Mouse (Mus musculus) intestine, embryonic 16.5 days (tissue): ENCODE data around the gene Rpgr. TPM values are rescaled to one million over a fixed set of nuclear protein-coding genes. Genes with fewer than 3 reads are reported as not detected.
A peak's percentile ranks its signal among the peaks of the same experiment; 100 is the strongest.

Experiments used
- ATAC-seq: fragments of 200-750 bp; cut with Nextera tagmentation; 2 replicates; pipeline ENCODE4 v1.8.0; 2017; ENCODE audit warnings: moderate TSS enrichment, moderate library complexity
- H3K27ac ChIP-seq: fragments of 300-500 bp; sonication (generic); 2 replicates; pipeline ENCODE4 v1.5.1; 2014; ENCODE audit warnings: mild to moderate bottlenecking, low read length
- H3K27me3 ChIP-seq: fragments of 300-500 bp; sonication (generic); replicated peaks from 2 replicates; pipeline ENCODE4 v1.6.1; 2014; ENCODE audit warnings: low read length, control low read depth, mixed read lengths; ENCODE audit not compliant: control insufficient read depth, insufficient read depth
- H3K36me3 ChIP-seq: fragments of 300-500 bp; sonication (generic); 2 replicates; pipeline ENCODE4 v1.6.1; 2014; ENCODE audit warnings: low read length, control low read depth; ENCODE audit not compliant: control insufficient read depth, insufficient read depth
- H3K4me1 ChIP-seq: fragments of 300-500 bp; sonication (generic); 2 replicates; pipeline ENCODE4 v1.6.1; 2014; ENCODE audit warnings: low read length, control low read depth, mixed read lengths; ENCODE audit not compliant: control insufficient read depth, insufficient read depth
- H3K4me2 ChIP-seq: fragments of 300-500 bp; sonication (generic); 2 replicates; pipeline ENCODE4 v1.6.1; 2014; ENCODE audit warnings: low read depth, low read length, control low read depth
- H3K4me3 ChIP-seq: fragments of 300-500 bp; sonication (generic); 2 replicates; pipeline ENCODE4 v1.5.1; 2014; ENCODE audit warnings: mild to moderate bottlenecking, low read length
- H3K9ac ChIP-seq: fragments of 300-500 bp; sonication (generic); 2 replicates; pipeline ENCODE4 v1.6.1; 2014; ENCODE audit warnings: low read depth, low read length
- H3K9me3 ChIP-seq: fragments of 300-500 bp; sonication (generic); 2 replicates; pipeline ENCODE4 v1.6.1; 2016; ENCODE audit warnings: low read length, control low read depth; ENCODE audit not compliant: control insufficient read depth
- WGBS: fragments of 180-500 bp; shearing (Covaris S2); extraction: QIAGEN DNeasy Blood & Tissue Kit; methylation state at CpG from one replicate; pipeline ENCODE4 v1.1.7; 2014; 5-methylcytosine and 5-hydroxymethylcytosine counted together
- polyA plus RNA-seq: library from polyadenylated mRNA; unstranded; fragments of >200 nt; fragmentation: Nextera tagmentation; extraction: Ambion mirVana; gene quantifications from 2 replicates; pipeline ENCODE4 v1.2.1, GENCODE M21; 2015

Rpgr gene
- 8.9 and 11.1 TPM in 2 replicates for polyA plus RNA-seq

DNA sequence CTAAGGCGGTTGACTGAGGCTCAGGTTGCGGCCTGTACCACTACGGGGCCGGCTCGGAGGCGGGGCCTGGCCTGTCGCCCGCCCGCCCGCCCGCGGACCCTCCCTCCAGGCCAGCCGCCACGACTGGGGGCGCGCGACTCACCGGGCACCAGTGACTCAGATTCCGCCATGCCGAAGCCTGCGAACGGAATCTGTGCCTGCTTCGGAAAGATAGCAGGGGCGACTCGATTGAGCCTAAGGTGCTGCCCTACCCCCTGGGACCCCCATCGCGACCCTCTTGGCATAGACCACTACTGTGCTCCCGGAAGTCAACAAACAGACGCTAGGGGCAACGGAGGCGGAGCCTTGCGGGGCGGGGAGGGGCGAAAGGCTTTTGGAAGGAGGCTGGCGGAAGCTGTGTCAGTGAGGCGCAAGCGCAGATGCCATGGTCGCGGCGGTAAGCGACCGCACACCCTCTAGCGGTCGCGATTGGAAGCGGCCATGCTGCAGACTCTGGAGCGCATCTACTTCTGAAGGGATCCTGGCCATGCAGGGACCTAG lies at the start of gene Rpgr:
TSS of gene Rpgr (minus strand) at position 511 of the 540 bp plus-strand sequence.
- peak; percentile 98 for ATAC-seq
- peak within 1 kb of the TSS; percentile 75 for H3K27ac ChIP-seq
- H3K4me3 ChIP-seq: peak within 1 kb of the TSS; percentile 58
- H3K4me1 ChIP-seq: no peaks in the 10 kb centered on the region
- peak within 1 kb of the TSS; percentile 36 for H3K4me2 ChIP-seq
- peak within 1 kb of the TSS; percentile 72 for H3K9ac ChIP-seq
- H3K9me3 ChIP-seq: no peaks in the 10 kb centered on the region
- no peaks in the 10 kb centered on the region for H3K36me3 ChIP-seq
- H3K27me3 ChIP-seq: no peaks in the 10 kb centered on the region
- WGBS: 16% methylated on average over 40 of the region's 47 CpGs

- Histone ChIP-seq H3K4me2 (no peak overlapping the region), H3K9ac (no peak overlapping the region), H3K27me3 (no peaks in the 10 kb centered on the region), H3K4me1 (no peaks in the 10 kb centered on the region), H3K9me3 (no peaks in the 10 kb centered on the region), H3K4me3 (no peak overlapping the region), H3K36me3 (no peaks in the 10 kb centered on the region), H3K27ac (no peak overlapping the region)
- WGBS: 75% methylated on average over 5 of the region's 5 CpGs
- ATAC-seq: no peak
These were observed 41.5 kb upstream of the Rpgr start for GRCm38 (mm10) chrX:10258260-10258659.

DNA sequence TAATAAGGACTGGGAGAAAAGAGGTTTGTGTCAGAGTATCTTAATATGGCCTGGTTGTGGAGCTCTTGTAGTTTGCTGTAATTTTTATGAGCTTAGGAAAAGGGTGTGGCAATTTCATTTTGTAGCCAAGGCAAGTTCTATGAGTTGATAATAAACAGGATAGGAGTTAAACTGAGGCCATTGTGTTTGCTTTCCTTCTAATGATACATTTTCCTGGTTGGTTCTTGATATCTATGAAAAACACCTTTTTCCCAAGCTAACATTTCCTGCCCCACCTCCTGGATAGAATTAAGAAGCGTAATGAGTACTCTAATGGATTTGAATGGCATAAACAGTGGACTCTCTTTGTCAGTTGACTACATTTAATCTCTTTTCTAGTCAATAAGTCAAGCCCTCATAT lies 41.1 kb upstream of the Rpgr start:
- Histone ChIP-seq H3K4me1 (no peaks in the 10 kb centered on the region), H3K36me3 (no peaks in the 10 kb centered on the region), H3K4me2 (no peak overlapping the region), H3K27ac (no peak overlapping the region), H3K9me3 (no peaks in the 10 kb centered on the region), H3K27me3 (no peaks in the 10 kb centered on the region), H3K4me3 (no peak overlapping the region), H3K9ac (no peak overlapping the region)
- 78% methylated on average over 1 of the region's 1 CpGs for WGBS
- no peak for ATAC-seq

DNA sequence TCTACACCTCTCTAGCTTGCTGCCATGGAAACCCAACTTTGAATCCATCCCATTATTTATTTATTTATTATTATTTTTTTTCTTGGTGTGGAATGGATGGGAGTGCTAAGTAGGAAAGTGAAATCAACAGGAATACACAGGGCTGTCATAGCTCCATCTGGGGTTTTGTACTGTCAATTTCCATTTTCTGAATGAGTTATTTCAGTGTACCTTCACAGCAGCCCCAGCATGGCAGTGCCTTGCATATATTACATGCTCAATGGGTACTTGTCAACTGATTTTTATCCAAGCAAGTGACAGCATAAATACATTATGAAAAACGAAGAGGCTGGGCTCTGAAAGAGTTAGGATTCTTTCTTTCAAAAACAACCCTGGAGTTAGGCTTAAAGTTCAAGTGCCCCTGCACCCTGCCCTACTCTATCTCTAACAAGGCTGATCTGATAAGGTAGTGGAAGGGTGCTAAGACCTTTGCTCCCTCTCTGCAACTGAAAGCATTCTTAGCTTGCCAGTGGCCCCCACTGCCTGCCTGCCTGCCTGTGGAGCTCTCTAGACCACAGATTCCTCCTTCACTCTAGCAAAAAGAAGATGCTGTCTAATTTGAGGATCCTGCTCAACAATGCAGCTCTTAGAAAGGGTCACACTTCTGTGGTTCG lies 35.3 kb upstream of the Rpgr start, which contains the start of gene Otc:
TSS of gene Otc (plus strand) at position 454 of the 653 bp plus-strand sequence.
- Histone ChIP-seq H3K27me3 (no peaks in the 10 kb centered on the region), H3K36me3 (no peaks in the 10 kb centered on the region), H3K4me2 (peak within 1 kb of the TSS; percentile 31), H3K9me3 (no peaks in the 10 kb centered on the region), H3K9ac (peak within 1 kb of the TSS; percentile 40; the same call in 1 of the 2 replicates), H3K4me1 (no peaks in the 10 kb centered on the region), H3K4me3 (peak within 1 kb of the TSS; percentile 40), H3K27ac (peak within 1 kb of the TSS; percentile 41)
- peak; percentile 97 for ATAC-seq
- WGBS: 48% methylated on average over 2 of the region's 2 CpGs

DNA sequence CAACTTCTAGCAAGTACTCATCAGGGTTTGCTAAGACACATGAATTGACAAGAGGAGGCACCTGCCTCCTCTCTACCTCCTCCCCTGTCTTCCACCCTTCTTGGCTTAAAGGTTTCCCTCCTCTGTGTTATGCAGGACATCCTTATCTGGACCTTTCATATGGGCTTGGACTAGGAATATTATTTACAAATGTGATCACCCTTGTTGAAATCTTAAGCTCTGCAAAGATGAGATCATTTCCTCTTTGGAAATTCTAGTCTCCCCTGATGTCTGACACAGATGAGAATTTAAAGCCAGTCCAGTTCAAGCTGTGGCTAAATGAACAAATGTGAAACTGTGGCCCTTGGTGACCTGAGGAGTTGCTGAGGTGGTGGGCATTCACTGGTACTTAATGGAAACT lies 34.6 kb upstream of the Rpgr start:
- no peak overlapping the region for H3K9ac ChIP-seq
- no peaks in the 10 kb centered on the region for H3K4me1 ChIP-seq
- H3K9me3 ChIP-seq: no peaks in the 10 kb centered on the region
- no peak overlapping the region for H3K4me3 ChIP-seq
- H3K4me2 ChIP-seq: no peak overlapping the region
- ATAC-seq: no peak
- no peaks in the 10 kb centered on the region for H3K27me3 ChIP-seq
- H3K27ac ChIP-seq: no peak overlapping the region
- no peaks in the 10 kb centered on the region for H3K36me3 ChIP-seq

DNA sequence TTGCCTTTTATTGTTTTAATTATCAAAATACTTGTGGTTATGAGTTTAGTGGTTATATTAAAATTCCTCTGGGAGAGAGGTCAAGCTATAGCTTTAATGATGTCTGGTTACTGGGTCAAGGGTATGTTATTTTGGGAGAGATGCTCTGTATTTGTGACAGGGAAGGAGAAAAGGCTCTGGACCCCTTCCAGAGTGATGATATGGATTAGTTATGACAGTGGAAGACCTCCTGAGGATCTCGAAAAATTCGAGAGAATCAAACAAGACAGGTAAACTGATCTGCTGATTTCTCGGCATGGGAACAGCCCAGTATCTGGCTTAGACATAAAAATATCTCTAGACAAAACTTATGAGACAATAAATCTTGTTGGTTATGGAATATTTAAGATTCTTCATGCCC lies 27.2 kb upstream of the Rpgr start:
- no peaks in the 10 kb centered on the region for H3K27me3 ChIP-seq
- no peak overlapping the region for H3K9ac ChIP-seq
- no peak overlapping the region for H3K4me2 ChIP-seq
- H3K4me3 ChIP-seq: no peak overlapping the region
- no peak overlapping the region for H3K27ac ChIP-seq
- 73% methylated on average over 3 of the region's 3 CpGs for WGBS
- H3K4me1 ChIP-seq: no peaks in the 10 kb centered on the region
- H3K36me3 ChIP-seq: no peaks in the 10 kb centered on the region
- no peak for ATAC-seq
- H3K9me3 ChIP-seq: no peaks in the 10 kb centered on the region

DNA sequence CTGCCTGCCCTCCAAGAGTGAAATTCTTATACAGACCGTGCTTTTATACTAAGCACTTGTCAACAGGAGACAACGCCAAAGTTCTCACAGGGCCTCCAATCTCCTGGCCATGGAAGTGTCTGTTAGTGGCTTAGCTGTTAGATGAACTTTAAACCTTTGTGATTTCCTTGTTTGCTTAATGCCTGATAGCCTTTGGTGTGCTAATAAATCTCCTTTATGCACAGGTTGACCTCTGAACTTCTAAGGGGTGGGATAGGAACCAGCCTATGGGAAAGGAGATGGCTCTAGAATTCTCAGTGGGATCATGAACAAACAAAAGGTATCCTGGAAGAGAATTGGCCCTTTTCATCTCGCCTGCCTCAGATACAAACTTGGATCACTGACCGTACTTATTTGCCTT lies 22.8 kb upstream of the Rpgr start:
- Histone ChIP-seq H3K4me1 (no peaks in the 10 kb centered on the region), H3K4me2 (no peak overlapping the region), H3K9ac (no peak overlapping the region), H3K9me3 (no peaks in the 10 kb centered on the region), H3K4me3 (no peak overlapping the region), H3K27me3 (no peaks in the 10 kb centered on the region), H3K36me3 (no peaks in the 10 kb centered on the region), H3K27ac (no peak overlapping the region; the same call in 1 of the 2 replicates)
- ATAC-seq: peak; percentile 96
- 48% methylated on average over 4 of the region's 4 CpGs for WGBS

- Histone ChIP-seq H3K4me1 (no peaks in the 10 kb centered on the region), H3K4me2 (no peak overlapping the region), H3K9ac (no peak overlapping the region), H3K4me3 (no peak overlapping the region), H3K27ac (no peak overlapping the region), H3K27me3 (no peaks in the 10 kb centered on the region), H3K9me3 (no peaks in the 10 kb centered on the region), H3K36me3 (no peaks in the 10 kb centered on the region)
- no peak for ATAC-seq
- 72% methylated on average over 3 of the region's 3 CpGs for WGBS
These were observed 17.9 kb upstream of the Rpgr start for GRCm38 (mm10) chrX:10234617-10235016.

- no peaks in the 10 kb centered on the region for H3K4me1 ChIP-seq
- H3K9ac ChIP-seq: no peak overlapping the region
- H3K9me3 ChIP-seq: no peaks in the 10 kb centered on the region
- no peak overlapping the region for H3K27ac ChIP-seq
- no peaks in the 10 kb centered on the region for H3K27me3 ChIP-seq
- 64% methylated on average over 2 of the region's 2 CpGs for WGBS
- ATAC-seq: no peak
- no peak overlapping the region for H3K4me3 ChIP-seq
- H3K4me2 ChIP-seq: no peak overlapping the region
- no peaks in the 10 kb centered on the region for H3K36me3 ChIP-seq
These were observed 16.3 kb upstream of the Rpgr start for GRCm38 (mm10) chrX:10233051-10233450.

- WGBS: 75% methylated on average over 6 of the region's 6 CpGs
- H3K27me3 ChIP-seq: no peaks in the 10 kb centered on the region
- H3K4me2 ChIP-seq: no peak overlapping the region
- H3K36me3 ChIP-seq: no peaks in the 10 kb centered on the region
- no peaks in the 10 kb centered on the region for H3K9me3 ChIP-seq
- no peak overlapping the region for H3K4me3 ChIP-seq
- no peak for ATAC-seq
- no peak overlapping the region for H3K27ac ChIP-seq
- no peak overlapping the region for H3K9ac ChIP-seq
- H3K4me1 ChIP-seq: no peaks in the 10 kb centered on the region
These were observed 2.6 kb upstream of the Rpgr start for GRCm38 (mm10) chrX:10219281-10219680.
